Mouse (Mus musculus): ENCODE measurements around the gene Hck. TPM values are rescaled to one million over a fixed set of nuclear protein-coding genes. Genes with fewer than 3 reads are reported as not detected.

The Hck gene
- total and polyA plus RNA-seq, 2 experiments from 2014 or later: 1.7 to 6.4 TPM

- Histone ChIP-seq H3K27me3 (ENCODE audit: control insufficient read depth, insufficient read depth, low read length) (no peaks in the 10 kb centered on the region), H3K36me3 (replicated peaks; ENCODE audit: control insufficient read depth, insufficient read depth, low read length) (peaks cover 20% of the 10 kb centered on the region), H3K9me3 (replicated peaks; ENCODE audit: control insufficient read depth, low read length) (no peaks in the 10 kb centered on the region), H3K27ac (ENCODE audit: low read depth) (no peak overlapping the region), H3K9ac (replicated peaks; ENCODE audit: low read depth, low read length) (no peak overlapping the region), H3K4me1 (ENCODE audit: control insufficient read depth, insufficient read depth) (no peaks in the 10 kb centered on the region; the same call in 1 of the 2 replicates), H3K4me3 (ENCODE audit: low read depth, low read length) (no peak overlapping the region), H3K4me2 (ENCODE audit: low read depth, low read length) (no peak overlapping the region)
- TF ChIP-seq CTCF (IDR thresholded peaks at IDR 0.05; ENCODE audit: low read depth) (no peak), EP300 (IDR thresholded peaks at IDR 0.05; ENCODE audit: low read depth) (no peak)
- no peak for ATAC-seq (ENCODE audit: insufficient read depth, low read depth)
- WGBS: 49% methylated on average over 8 of the region's 8 CpGs
- DNase-seq (ENCODE audit: low spot score): no peak
Observed at GRCm38 (mm10) chr2:153175995-153176570, 67.8 kb downstream of the Hck start.

- Histone ChIP-seq H3K9ac (replicated peaks; ENCODE audit: low read depth, low read length) (no peak overlapping the region), H3K27me3 (ENCODE audit: control insufficient read depth, insufficient read depth, low read length) (no peaks in the 10 kb centered on the region)
- TF ChIP-seq CTCF (IDR thresholded peaks at IDR 0.05; ENCODE audit: low read depth): no peak
Observed at GRCm38 (mm10) chr2:153177188-153177587, 68.9 kb downstream of the Hck start.

GRCm38 (mm10) chr2:153179126-153179860 lies 71.0 kb downstream of the Hck start:
- Histone ChIP-seq H3K27me3 (ENCODE audit: control insufficient read depth, insufficient read depth, low read length) (no peaks in the 10 kb centered on the region), H3K9me3 (replicated peaks; ENCODE audit: control insufficient read depth, low read length) (no peaks in the 10 kb centered on the region), H3K4me1 (ENCODE audit: control insufficient read depth, insufficient read depth) (no peaks in the 10 kb centered on the region), H3K27ac (ENCODE audit: low read depth) (no peak overlapping the region), H3K4me2 (ENCODE audit: low read depth, low read length) (no peak overlapping the region), H3K36me3 (replicated peaks; ENCODE audit: control insufficient read depth, insufficient read depth, low read length) (peaks cover 49% of the 10 kb centered on the region), H3K9ac (replicated peaks; ENCODE audit: low read depth, low read length) (no peak overlapping the region), H3K4me3 (ENCODE audit: low read depth, low read length) (no peak overlapping the region)
- TF ChIP-seq CTCF (IDR thresholded peaks at IDR 0.05; ENCODE audit: low read depth) (no peak), EP300 (IDR thresholded peaks at IDR 0.05; ENCODE audit: low read depth) (no peak)
- WGBS: 77% methylated on average over 10 of the region's 10 CpGs
- DNase-seq (ENCODE audit: low spot score): no peak
- no peak for ATAC-seq (ENCODE audit: insufficient read depth, low read depth)

More at GRCm38 (mm10) chr2:153177188-153177587, 68.9 kb downstream of the Hck start:
- Histone ChIP-seq H3K27ac (ENCODE audit: low read depth) (no peak overlapping the region), H3K4me2 (ENCODE audit: low read depth, low read length) (no peak overlapping the region), H3K4me1 (ENCODE audit: control insufficient read depth, insufficient read depth) (no peaks in the 10 kb centered on the region; the same call in 1 of the 2 replicates), H3K9me3 (replicated peaks; ENCODE audit: control insufficient read depth, low read length) (no peaks in the 10 kb centered on the region), H3K36me3 (replicated peaks; ENCODE audit: control insufficient read depth, insufficient read depth, low read length) (peaks cover 29% of the 10 kb centered on the region), H3K4me3 (ENCODE audit: low read depth, low read length) (no peak overlapping the region)
- DNase-seq (ENCODE audit: low spot score): no peak
- 83% methylated on average over 3 of the region's 3 CpGs for WGBS
- ATAC-seq (ENCODE audit: insufficient read depth, low read depth): no peak

GRCm38 (mm10) chr2:153179961-153180360 lies 71.7 kb downstream of the Hck start:
- Histone ChIP-seq H3K4me2 (ENCODE audit: low read depth, low read length) (no peak overlapping the region), H3K9me3 (replicated peaks; ENCODE audit: control insufficient read depth, low read length) (no peaks in the 10 kb centered on the region), H3K9ac (replicated peaks; ENCODE audit: low read depth, low read length) (no peak overlapping the region), H3K27ac (ENCODE audit: low read depth) (no peak overlapping the region), H3K4me3 (ENCODE audit: low read depth, low read length) (no peak overlapping the region), H3K4me1 (ENCODE audit: control insufficient read depth, insufficient read depth) (no peaks in the 10 kb centered on the region), H3K36me3 (replicated peaks; ENCODE audit: control insufficient read depth, insufficient read depth, low read length) (peaks cover 55% of the 10 kb centered on the region), H3K27me3 (ENCODE audit: control insufficient read depth, insufficient read depth, low read length) (no peaks in the 10 kb centered on the region)
- ATAC-seq (ENCODE audit: insufficient read depth, low read depth): no peak
- 76% methylated on average over 3 of the region's 3 CpGs for WGBS
- no peak for TF ChIP-seq EP300 (IDR thresholded peaks at IDR 0.05; ENCODE audit: low read depth)
- no peak for DNase-seq (ENCODE audit: low spot score)

GRCm38 (mm10) chr2:153186176-153186591 lies 77.9 kb downstream of the Hck start:
- peak; percentile 57 for ATAC-seq (ENCODE audit: insufficient read depth, low read depth)
- no peak overlapping the region for H3K4me2 ChIP-seq (ENCODE audit: low read depth, low read length)
- TF ChIP-seq EP300 (IDR thresholded peaks at IDR 0.05; ENCODE audit: low read depth) (no peak), CTCF (IDR thresholded peaks at IDR 0.05; ENCODE audit: low read depth) (no peak)
- 27% methylated on average over 2 of the region's 2 CpGs for WGBS
- H3K9ac ChIP-seq (replicated peaks; ENCODE audit: low read depth, low read length): no peak overlapping the region
- peaks cover 96% of the 10 kb centered on the region for H3K36me3 ChIP-seq (replicated peaks; ENCODE audit: control insufficient read depth, insufficient read depth, low read length)
- H3K27me3 ChIP-seq (ENCODE audit: control insufficient read depth, insufficient read depth, low read length): no peaks in the 10 kb centered on the region
- H3K4me3 ChIP-seq (ENCODE audit: low read depth, low read length): no peak overlapping the region
- DNase-seq (ENCODE audit: low spot score): peak; percentile 46
- H3K27ac ChIP-seq (ENCODE audit: low read depth): no peak overlapping the region
- H3K4me1 ChIP-seq (ENCODE audit: control insufficient read depth, insufficient read depth): peaks cover 8% of the 10 kb centered on the region
- no peaks in the 10 kb centered on the region for H3K9me3 ChIP-seq (replicated peaks; ENCODE audit: control insufficient read depth, low read length)
